Mouse (Mus musculus): ENCODE data around the gene Bphl.

Bphl gene

GRCm38 (mm10) chr13:34120536-34120935, 83.1 kb downstream of the Bphl start:
- DNase-seq (ENCODE audit: low read depth, low spot score): no peak
